Mouse (Mus musculus): ENCODE results near the gene Olfr1030.
"Not testable (repeated sequence)": the region's sequence is repeated elsewhere in the genome, so short reads cannot be mapped to it uniquely, and the experiment has no call there.

Olfr1030 gene

GRCm38 (mm10) chr2:85978976-85979375 lies at the start of gene Olfr1030:
Olfr1030 (plus strand) TSS chr2:85979276.
- DNase-seq (ENCODE audit: low spot score in 2 of 2): no peak

- no peak for DNase-seq (ENCODE audit: low spot score in 2 of 2)
Observed at GRCm38 (mm10) chr2:85950137-85950536, 28.9 kb upstream of the Olfr1030 start, which contains the start of gene Olfr1028. Olfr1028 (plus strand) TSS chr2:85950437.

- no peak for DNase-seq (ENCODE audit: low spot score in 2 of 2)
Observed at GRCm38 (mm10) chr2:85973595-85973994, 5.5 kb upstream of the Olfr1030 start, which contains the start of gene Olfr1029. Olfr1029 (plus strand) TSS chr2:85973895.

GRCm38 (mm10) chr2:85990004-85990403 lies 10.9 kb downstream of the Olfr1030 start, which contains the start of gene Olfr1031:
Olfr1031 (plus strand) TSS chr2:85990304.
- no peak for DNase-seq (ENCODE audit: low spot score in 2 of 2)

GRCm38 (mm10) chr2:86005240-86005639 lies 26.2 kb downstream of the Olfr1030 start, which contains the start of gene Olfr1032:
Olfr1032 (plus strand) TSS chr2:86005540.
- no peak for DNase-seq (ENCODE audit: low spot score in 2 of 2)

- DNase-seq (ENCODE audit: low spot score in 2 of 2): peak in 1 of 2 experiments; percentile 5
Observed at GRCm38 (mm10) chr2:86020406-86020805, 41.3 kb downstream of the Olfr1030 start, which contains the start of gene Olfr1033. Olfr1033 (plus strand) TSS chr2:86020633.

GRCm38 (mm10) chr2:86021518-86021917 lies 42.4 kb downstream of the Olfr1030 start:
- DNase-seq (ENCODE audit: low spot score in 2 of 2): not testable (repeated sequence)
